In genomic region chr15:58718282-58718681, GRCm38 (mm10) we compare ENCODE assay signal across 22 mouse cellular contexts.
DNase-seq lines count a peak whose midpoint lies in the region; ATAC-seq and TF ChIP-seq lines count a peak whose summit lies in the region.
"Had no signal": no experiment of that assay in that cellular context is flagged by ENCODE, and none has a peak within 500 bp of the region (broad histone marks: within the 10 kb centered on the region; RNA-seq: fewer than 3 reads in every experiment).

No protein-coding gene starts in this region.

- DNase-seq in R1 (ENCODE audit: low read depth, low spot score), result peak; percentile 76
- no peak for DNase-seq in adrenal gland, adult (ENCODE audit: inconsistent age in 2 of 2, low spot score in 1 of 2)
- no peak for DNase-seq in kidney, postnatal 36 days
- DNase-seq in heart, postnatal 10 days, result no peak
- DNase-seq: adrenal gland, postnatal 36 days; cerebellum, adult 2 months; cerebellum, postnatal 25 days; gastrocnemius, postnatal 25 days; kidney, postnatal 25 days; lung, embryonic 14.5 days; lung, postnatal 36 days; right cerebral cortex, adult 18-20 months; right cerebral cortex, postnatal 4 days; thymus, postnatal 14 days had no signal

- H3K9ac ChIP-seq in ES-Bruce4 (ENCODE audit: low read depth, poor library complexity, severe bottlenecking), result no peak overlapping the region
- no peak overlapping the region for H3K9ac ChIP-seq in liver, embryonic 16.5 days (ENCODE audit: low read depth, low read length)
- H3K9ac ChIP-seq: lung, embryonic 14.5 days had no signal

- no peak overlapping the region for H3K4me2 ChIP-seq in liver, embryonic 16.5 days (ENCODE audit: low read depth, low read length)
- H3K4me2 ChIP-seq: lung, embryonic 14.5 days had no signal

- H3K9me3 ChIP-seq in ES-Bruce4 (replicated peaks; ENCODE audit: control insufficient read depth, insufficient read depth, low read length, poor library complexity, severe bottlenecking), result no peaks in the 10 kb centered on the region
- no peaks in the 10 kb centered on the region for H3K9me3 ChIP-seq in liver, embryonic 16.5 days (replicated peaks; ENCODE audit: control insufficient read depth, low read length)
- H3K9me3 ChIP-seq: hindbrain, embryonic 10.5 days had no signal

- no peaks in the 10 kb centered on the region for H3K27me3 ChIP-seq in ES-Bruce4 (ENCODE audit: control insufficient read depth, insufficient read depth, low read length, poor library complexity, severe bottlenecking)
- H3K27me3 ChIP-seq in liver, embryonic 16.5 days (ENCODE audit: control insufficient read depth, insufficient read depth, low read depth, low read length), result no peaks in the 10 kb centered on the region; the same call in 1 of the 2 replicates

- TF ChIP-seq POLR2A in ES-Bruce4 (IDR thresholded peaks at IDR 0.05; ENCODE audit: insufficient read depth, low read length), result no peak

- TF ChIP-seq CTCF in ES-Bruce4 (IDR thresholded peaks at IDR 0.05; ENCODE audit: low read depth, low read length), result no peak

- H3K27ac ChIP-seq in ES-Bruce4 (ENCODE audit: insufficient read depth, low read length), result no peak overlapping the region
- no peak overlapping the region for H3K27ac ChIP-seq in liver, embryonic 16.5 days (ENCODE audit: low read length)
- H3K27ac ChIP-seq: hindbrain, embryonic 10.5 days had no signal

- 44% methylated on average over 7 of the region's 7 CpGs for WGBS in liver, embryonic 16.5 days (ENCODE audit: insufficient replicate concordance)

- TF ChIP-seq EP300 in ES-Bruce4 (IDR thresholded peaks at IDR 0.05; ENCODE audit: insufficient read depth, low read depth, low read length), result 0 out of 2 replicates have a peak, but pooled peaks have one; percentile 22

- H3K4me3 ChIP-seq in ES-Bruce4 (ENCODE audit: low read depth, low read length), result no peak overlapping the region
- H3K4me3 ChIP-seq in liver, embryonic 16.5 days (ENCODE audit: low read depth, low read length), result no peak overlapping the region
- H3K4me3 ChIP-seq: hindbrain, embryonic 10.5 days had no signal

- H3K4me1 ChIP-seq in ES-Bruce4 (ENCODE audit: control insufficient read depth, insufficient read depth, low read length), result no peaks in the 10 kb centered on the region
- peaks cover 3% of the 10 kb centered on the region for H3K4me1 ChIP-seq in liver, embryonic 16.5 days (ENCODE audit: control insufficient read depth, low read depth, low read length)
- H3K4me1 ChIP-seq: hindbrain, embryonic 10.5 days had no signal

- ATAC-seq in erythroblast, adult 5-6 weeks (replicated peaks; ENCODE audit: low FRiP score, poor library complexity, severe bottlenecking), result peak; percentile 83
- ATAC-seq in liver, embryonic 16.5 days (ENCODE audit: low read depth), result peak; percentile 43; the same call in 1 of the 2 replicates
- ATAC-seq: forebrain, embryonic 16.5 days; hindbrain, embryonic 16.5 days; intestine, postnatal 0 days; midbrain, embryonic 16.5 days had no signal

- intact Hi-C loops in heart, postnatal 10 days (cut with DNase I), result no loop called here

- H3K36me3 ChIP-seq in ES-Bruce4 (ENCODE audit: control insufficient read depth, insufficient read depth, low read length, poor library complexity, severe bottlenecking), result no peaks in the 10 kb centered on the region
- H3K36me3 ChIP-seq in liver, embryonic 16.5 days (ENCODE audit: control insufficient read depth, insufficient read depth), result no peaks in the 10 kb centered on the region
- H3K36me3 ChIP-seq: hindbrain, embryonic 10.5 days had no signal
